Mouse (Mus musculus) embryonic facial prominence, embryonic 14.5 days (tissue): ENCODE data around the gene Fam122a. TPM values are rescaled to one million over a fixed set of nuclear protein-coding genes. Genes with fewer than 3 reads are reported as not detected.
A peak's percentile ranks its signal among the peaks of the same experiment; 100 is the strongest.

Experiments used
- ATAC-seq: fragments of 200-750 bp; cut with Nextera tagmentation; 2 replicates; pipeline ENCODE4 v1.8.0; 2017; ENCODE audit warnings: low read depth, moderate number of reproducible peaks, moderate TSS enrichment
- DNase-seq: peaks from one replicate; pipeline ENCODE4 v3.0.0-alpha.2; 2015; ENCODE audit warnings: low spot score
- H3K27ac ChIP-seq: fragments of 300-500 bp; sonication (generic); replicated peaks from 2 replicates; pipeline ENCODE4 v1.5.1; 2014; ENCODE audit warnings: low read depth, mild to moderate bottlenecking, low read length, moderate library complexity
- H3K27me3 ChIP-seq: fragments of 300-500 bp; sonication (generic); replicated peaks from 2 replicates; pipeline ENCODE4 v1.6.1; 2014; ENCODE audit warnings: low read length; ENCODE audit not compliant: control insufficient read depth, insufficient read depth
- H3K36me3 ChIP-seq: fragments of 300-500 bp; sonication (generic); 2 replicates; pipeline ENCODE4 v1.6.1; 2014; ENCODE audit warnings: low read length, mixed read lengths; ENCODE audit not compliant: control insufficient read depth, insufficient read depth
- H3K4me1 ChIP-seq: fragments of 300-500 bp; sonication (generic); 2 replicates; pipeline ENCODE4 v1.6.1; 2014; ENCODE audit warnings: antibody characterized with exemption, low read length; ENCODE audit not compliant: control insufficient read depth, insufficient read depth
- H3K4me2 ChIP-seq: fragments of 300-500 bp; sonication (generic); 2 replicates; pipeline ENCODE4 v1.6.1; 2014; ENCODE audit warnings: low read depth, mild to moderate bottlenecking, low read length, moderate library complexity, mixed read lengths
- H3K4me3 ChIP-seq: fragments of 300-500 bp; sonication (generic); 2 replicates; pipeline ENCODE4 v1.5.1; 2014; ENCODE audit warnings: low read depth, mild to moderate bottlenecking, low read length
- H3K9ac ChIP-seq: fragments of 300-500 bp; sonication (generic); 2 replicates; pipeline ENCODE4 v1.6.1; 2014; ENCODE audit warnings: low read depth, mild to moderate bottlenecking, low read length, moderate library complexity, mixed read lengths
- H3K9me3 ChIP-seq: fragments of 300-500 bp; sonication (generic); 2 replicates; pipeline ENCODE4 v1.6.1; 2016; ENCODE audit warnings: low read length; ENCODE audit not compliant: control insufficient read depth
- WGBS: fragments of 180-500 bp; shearing (Covaris S2); extraction: QIAGEN DNeasy Blood & Tissue Kit; methylation state at CpG from one replicate; pipeline ENCODE4 v1.1.7; 2014; 5-methylcytosine and 5-hydroxymethylcytosine counted together
- polyA plus RNA-seq: library from polyadenylated mRNA; unstranded; fragments of >200 nt; fragmentation: Nextera tagmentation; extraction: Ambion mirVana; gene quantifications from 2 replicates; pipeline ENCODE4 v1.2.1, GENCODE M21; 2014

Gene Fam122a
- polyA plus RNA-seq, 1 experiment from 2014 or later = 54.0 TPM

DNA sequence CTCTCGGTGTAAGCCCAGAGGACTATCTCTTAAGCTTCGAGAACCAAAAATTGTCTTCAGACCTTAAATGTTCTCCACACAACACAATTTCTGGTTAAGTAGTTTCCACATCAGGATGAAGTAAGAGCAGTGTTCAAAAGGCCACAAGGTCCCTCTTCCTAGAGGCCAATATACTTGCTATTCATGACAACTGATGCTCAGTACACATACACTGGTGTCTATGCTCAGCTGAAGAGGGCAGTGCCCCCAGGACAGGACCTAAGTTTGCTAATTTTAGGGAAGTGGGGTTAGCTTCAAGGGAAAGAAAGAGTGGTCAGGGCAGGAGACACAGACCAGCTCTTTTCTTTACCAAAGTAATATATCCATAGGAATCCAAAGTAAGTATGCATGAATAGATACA lies 45.8 kb downstream of the Fam122a start:
- H3K36me3 ChIP-seq = no peaks in the 10 kb centered on the region
- no peak for DNase-seq
- ATAC-seq = no peak
- H3K4me1 ChIP-seq = no peaks in the 10 kb centered on the region
- H3K9ac ChIP-seq = no peak overlapping the region
- H3K27me3 ChIP-seq = no peaks in the 10 kb centered on the region
- H3K4me2 ChIP-seq = no peak overlapping the region
- H3K4me3 ChIP-seq = no peak overlapping the region
- no peak overlapping the region for H3K27ac ChIP-seq
- WGBS = 93% methylated on average over 2 of the region's 2 CpGs
- no peaks in the 10 kb centered on the region for H3K9me3 ChIP-seq

DNA sequence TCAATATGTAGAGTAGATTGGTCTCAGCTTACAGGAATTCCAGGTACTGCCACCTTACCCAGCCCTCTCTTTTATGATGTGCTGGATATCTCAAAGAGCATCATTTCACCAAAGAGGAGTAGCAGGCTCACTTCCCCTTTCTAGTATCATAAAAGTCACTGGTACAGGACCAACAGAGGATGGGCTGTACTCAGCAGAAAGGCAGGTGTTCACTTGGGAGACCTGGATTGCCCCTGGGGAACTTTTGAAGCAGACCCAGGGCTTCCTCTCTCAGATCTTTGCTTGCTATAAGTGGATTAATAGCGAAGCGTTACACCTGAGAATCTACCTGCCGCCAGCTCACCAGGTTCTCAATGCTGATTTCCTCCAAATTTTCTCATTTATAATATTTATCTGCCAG lies 49.1 kb downstream of the Fam122a start:
- no peaks in the 10 kb centered on the region for H3K36me3 ChIP-seq
- H3K27ac ChIP-seq = no peak overlapping the region
- H3K27me3 ChIP-seq = no peaks in the 10 kb centered on the region
- 92% methylated on average over 3 of the region's 3 CpGs for WGBS
- no peaks in the 10 kb centered on the region for H3K4me1 ChIP-seq
- H3K9me3 ChIP-seq = no peaks in the 10 kb centered on the region
- no peak for DNase-seq
- H3K4me3 ChIP-seq = no peak overlapping the region
- no peak overlapping the region for H3K4me2 ChIP-seq
- no peak overlapping the region for H3K9ac ChIP-seq
- no peak for ATAC-seq

DNA sequence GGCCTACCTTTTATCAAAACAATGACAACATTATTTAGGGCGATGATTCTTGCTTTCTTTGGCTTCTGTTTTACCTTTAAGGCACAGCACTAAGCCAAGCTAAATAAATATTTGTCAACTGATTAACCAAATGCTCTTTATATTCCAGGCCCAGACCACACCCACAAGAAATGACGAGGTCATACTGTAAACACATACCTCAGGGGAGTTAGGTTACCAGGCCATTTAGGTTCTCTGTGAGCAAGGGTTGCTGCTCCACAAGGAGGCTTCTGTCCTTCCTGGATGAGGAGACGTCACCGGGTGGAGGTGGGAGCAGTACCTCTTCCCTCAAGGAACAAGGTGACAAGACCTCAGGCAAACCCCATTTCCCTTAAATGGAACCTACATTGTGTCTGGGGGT lies 49.9 kb downstream of the Fam122a start:
- Histone ChIP-seq H3K27ac (no peak overlapping the region), H3K4me1 (no peaks in the 10 kb centered on the region), H3K9me3 (no peaks in the 10 kb centered on the region), H3K27me3 (no peaks in the 10 kb centered on the region), H3K9ac (no peak overlapping the region), H3K36me3 (no peaks in the 10 kb centered on the region), H3K4me2 (no peak overlapping the region), H3K4me3 (no peak overlapping the region)
- peak; percentile 28 for DNase-seq
- WGBS = 55% methylated on average over 4 of the region's 4 CpGs
- peak; percentile 26; the same call in 1 of the 2 replicates for ATAC-seq

DNA sequence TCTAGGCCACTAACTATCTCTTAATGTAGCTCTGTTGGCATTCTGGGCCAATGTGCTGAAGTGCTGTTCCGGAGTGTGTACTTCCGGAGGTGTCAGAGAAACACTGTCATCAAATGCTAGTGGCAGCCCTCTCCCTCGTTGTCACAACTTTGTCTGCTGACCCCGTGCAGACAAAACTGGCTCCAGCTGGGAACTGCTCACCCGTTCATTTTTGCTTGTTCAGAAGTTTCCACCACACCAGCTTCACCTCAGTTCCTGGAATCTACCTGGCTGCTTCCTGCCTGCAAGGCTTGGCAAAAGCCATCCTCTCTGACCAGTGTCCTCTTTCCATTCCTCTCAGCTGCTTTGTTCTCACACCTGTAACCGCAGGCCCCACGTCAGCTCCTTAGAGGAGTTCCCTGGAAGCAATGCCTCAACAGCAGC lies 50.4 kb downstream of the Fam122a start:
- Histone ChIP-seq H3K27me3 (no peaks in the 10 kb centered on the region), H3K27ac (no peak overlapping the region), H3K4me1 (no peaks in the 10 kb centered on the region), H3K4me2 (no peak overlapping the region), H3K4me3 (no peak overlapping the region), H3K36me3 (no peaks in the 10 kb centered on the region), H3K9me3 (no peaks in the 10 kb centered on the region), H3K9ac (no peak overlapping the region)
- ATAC-seq (0 out of 2 replicates have a peak, but pooled peaks have one; percentile 30), DNase-seq (no peak)
- 82% methylated on average over 7 of the region's 7 CpGs for WGBS

Other genes starting within 250 kb of the Fam122a start
- gene Fxn, start 196.8 kb downstream of the Fam122a start, polyA plus RNA-seq = 38.6 and 39.4 TPM in 2 replicates
- 0.89 and 1.6 TPM in 2 replicates for gene Pip5k1b, start 78.5 kb upstream of the Fam122a start, polyA plus RNA-seq
- gene Tmem252, start 196.7 kb upstream of the Fam122a start, polyA plus RNA-seq = 3.6 and 3.8 TPM in 2 replicates